Mouse (Mus musculus): ENCODE data around the gene Ggcx. TPM values are rescaled to one million over a fixed set of nuclear protein-coding genes. Genes with fewer than 3 reads are reported as not detected.

Ggcx gene
- polyA plus RNA-seq, 1 experiment = 46.2 TPM

DNA sequence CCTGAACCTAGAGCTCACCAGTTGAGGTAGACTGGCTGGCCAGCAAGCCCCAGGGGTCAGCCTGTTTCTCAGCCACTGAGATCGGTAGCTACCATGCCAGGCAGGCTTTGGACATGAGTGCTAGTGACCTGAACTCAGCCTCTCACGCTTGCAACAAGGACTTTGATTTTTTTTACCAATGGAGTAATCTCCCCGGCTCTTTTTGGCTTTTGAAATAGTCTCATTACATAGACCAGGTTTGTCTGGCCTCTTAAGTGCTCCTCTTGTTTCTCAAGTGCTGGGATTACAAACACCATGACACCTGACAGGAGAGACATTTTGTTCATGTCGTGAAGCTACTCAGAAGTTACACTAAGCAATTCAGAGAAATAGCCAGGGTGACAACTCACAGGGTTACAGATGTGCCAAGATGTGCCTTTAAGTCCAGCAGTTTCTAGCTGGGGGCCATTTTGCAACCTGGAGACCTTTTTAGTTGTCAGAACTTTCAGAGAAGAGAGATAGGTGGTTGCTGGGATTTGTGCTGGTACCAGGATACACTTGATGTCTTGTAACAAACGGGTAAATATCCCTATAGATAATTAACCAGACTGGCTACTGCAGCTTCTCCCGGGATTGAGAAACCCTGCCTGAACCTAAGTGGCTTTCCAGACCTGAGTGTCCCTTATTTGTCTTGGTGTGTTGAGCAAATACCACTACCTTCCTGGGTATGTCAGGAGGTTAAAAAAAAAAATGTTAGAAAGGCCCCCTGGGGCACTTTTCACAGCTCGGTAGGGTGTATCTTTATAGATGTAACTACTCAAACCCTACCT, 2.1 kb downstream of the Ggcx start:
- no peak overlapping the region for H3K4me3 ChIP-seq (replicated peaks; ENCODE audit: extremely low read depth, low read depth, low read length)
- TF ChIP-seq CTCF (IDR thresholded peaks at IDR 0.05; ENCODE audit: insufficient read depth, low read length) (no peak), POLR2A (IDR thresholded peaks at IDR 0.05; ENCODE audit: borderline replicate concordance, extremely low read depth, low read depth, low read length) (no peak)
- 64% methylated on average over 7 of the region's 7 CpGs for WGBS
- no peak for DNase-seq
- H3K4me1 ChIP-seq (ENCODE audit: control insufficient read depth, insufficient read depth, low read length) = 0 out of 2 replicates have a peak, but pooled peaks cover 3% of the 10 kb centered on the region

DNA sequence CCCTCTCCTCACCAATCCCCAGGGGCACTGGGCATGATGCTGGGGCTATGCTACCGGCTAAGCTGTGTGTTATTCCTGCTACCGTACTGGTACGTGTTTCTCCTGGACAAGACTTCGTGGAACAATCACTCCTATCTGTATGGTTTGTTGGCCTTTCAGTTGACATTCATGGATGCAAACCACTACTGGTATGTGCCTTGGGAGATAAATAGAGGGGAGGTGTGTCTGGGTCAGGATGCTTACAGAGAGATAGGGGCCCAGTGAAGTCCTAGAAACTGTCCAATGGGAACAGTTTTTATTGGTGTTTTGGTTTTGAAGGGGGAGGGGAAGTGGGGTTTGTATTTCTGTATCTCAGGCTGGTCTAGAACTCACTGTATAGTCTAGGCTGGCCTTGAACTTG, 4.2 kb downstream of the Ggcx start:
- no peak overlapping the region for H3K4me3 ChIP-seq (replicated peaks; ENCODE audit: extremely low read depth, low read depth, low read length)
- WGBS = 91% methylated on average over 4 of the region's 4 CpGs
- 0 out of 2 replicates have a peak, but pooled peaks cover 3% of the 10 kb centered on the region for H3K4me1 ChIP-seq (ENCODE audit: control insufficient read depth, insufficient read depth, low read length)
- TF ChIP-seq POLR2A (IDR thresholded peaks at IDR 0.05; ENCODE audit: borderline replicate concordance, extremely low read depth, low read depth, low read length) (no peak), CTCF (IDR thresholded peaks at IDR 0.05; ENCODE audit: insufficient read depth, low read length) (no peak)
- DNase-seq = no peak

- no peak for TF ChIP-seq CTCF (IDR thresholded peaks at IDR 0.05; ENCODE audit: insufficient read depth, low read length)
- TF ChIP-seq POLR2A (IDR thresholded peaks at IDR 0.05; ENCODE audit: borderline replicate concordance, extremely low read depth, low read depth, low read length) = no peak
- H3K4me3 ChIP-seq (replicated peaks; ENCODE audit: extremely low read depth, low read depth, low read length) = no peak overlapping the region
- DNase-seq = no peak
- 0 out of 2 replicates have a peak, but pooled peaks cover 3% of the 10 kb centered on the region for H3K4me1 ChIP-seq (ENCODE audit: control insufficient read depth, insufficient read depth, low read length)
- WGBS = 78% methylated on average over 1 of the region's 1 CpGs
Observed at GRCm38 (mm10) chr6:72419806-72420205, 5.7 kb downstream of the Ggcx start.

DNA sequence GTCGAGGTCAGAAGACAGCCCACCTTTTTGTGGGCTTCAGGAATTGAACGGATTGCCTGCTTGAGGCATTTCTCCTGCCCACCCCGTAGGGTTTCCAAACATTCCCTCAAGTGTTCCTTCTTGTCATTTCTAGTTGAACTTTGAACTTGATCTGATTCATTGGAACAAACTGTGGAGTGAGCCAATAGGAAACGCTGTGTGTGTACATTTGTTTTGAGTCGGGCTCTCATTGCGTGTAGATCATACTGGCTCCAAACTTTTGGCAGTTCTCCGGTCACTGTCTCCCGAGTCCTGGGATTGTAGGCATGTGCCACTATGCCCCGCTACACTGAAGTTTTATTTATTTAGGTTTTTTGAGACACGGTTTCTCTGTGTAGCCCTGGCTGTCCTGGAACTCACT, 6.8 kb downstream of the Ggcx start:
- no peak for DNase-seq
- TF ChIP-seq CTCF (IDR thresholded peaks at IDR 0.05; ENCODE audit: insufficient read depth, low read length) (no peak), POLR2A (IDR thresholded peaks at IDR 0.05; ENCODE audit: borderline replicate concordance, extremely low read depth, low read depth, low read length) (no peak)
- no peaks in the 10 kb centered on the region for H3K4me1 ChIP-seq (ENCODE audit: control insufficient read depth, insufficient read depth, low read length)

DNA sequence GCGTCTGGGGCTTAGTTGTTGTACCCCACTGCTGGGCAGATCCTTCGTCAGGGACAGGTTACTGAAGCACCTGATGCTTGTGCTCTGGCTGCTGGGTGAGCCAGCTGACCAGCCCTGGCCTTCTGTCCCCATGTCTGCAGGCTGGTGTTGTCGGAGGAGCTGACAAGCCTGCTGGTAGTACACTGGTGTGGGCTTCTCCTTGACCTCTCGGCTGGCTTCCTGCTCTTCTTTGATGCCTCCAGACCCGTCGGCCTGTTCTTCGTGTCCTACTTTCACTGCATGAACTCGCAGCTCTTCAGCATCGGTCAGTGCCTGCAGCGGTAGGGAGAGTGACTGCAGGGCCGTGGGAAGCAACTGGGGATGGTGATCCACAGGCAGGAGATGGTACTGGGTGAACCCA, 11.5 kb downstream of the Ggcx start:
- H3K4me1 ChIP-seq (ENCODE audit: control insufficient read depth, insufficient read depth, low read length) = no peaks in the 10 kb centered on the region
- TF ChIP-seq POLR2A (IDR thresholded peaks at IDR 0.05; ENCODE audit: borderline replicate concordance, extremely low read depth, low read depth, low read length) = no peak
- no peak for TF ChIP-seq CTCF (IDR thresholded peaks at IDR 0.05; ENCODE audit: insufficient read depth, low read length)
- H3K4me3 ChIP-seq (replicated peaks; ENCODE audit: extremely low read depth, low read depth, low read length) = no peak overlapping the region
- DNase-seq = no peak
- WGBS = 91% methylated on average over 11 of the region's 11 CpGs

More for the DNA sequence above, 6.8 kb downstream of the Ggcx start:
- H3K4me3 ChIP-seq (replicated peaks; ENCODE audit: extremely low read depth, low read depth, low read length) = no peak overlapping the region
- whole genome bisulfite sequencing = 82% methylated on average over 10 of the region's 10 CpGs

DNA sequence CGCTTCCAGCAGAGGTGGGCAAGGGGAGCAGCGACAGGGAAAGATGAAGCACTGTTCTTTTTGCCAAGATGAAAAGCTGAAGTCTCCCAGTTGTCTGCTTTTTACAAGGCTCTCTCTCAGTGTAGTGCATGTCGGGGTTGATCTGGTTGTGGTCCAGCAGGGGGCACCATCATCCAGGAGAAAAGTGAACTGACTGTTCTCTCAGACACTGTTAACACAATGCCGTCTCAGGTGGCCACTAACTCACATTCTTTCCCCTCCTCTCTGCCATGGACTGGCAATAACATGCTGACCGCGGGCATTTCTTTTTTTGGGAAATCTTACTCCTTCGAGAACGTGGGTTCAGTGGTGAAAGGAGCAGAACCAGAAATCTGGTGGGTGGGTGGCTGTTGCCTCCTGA, 13.9 kb downstream of the Ggcx start:
- peaks cover 2% of the 10 kb centered on the region; the same call in 1 of the 2 replicates for H3K4me1 ChIP-seq (ENCODE audit: control insufficient read depth, insufficient read depth, low read length)
- TF ChIP-seq CTCF (IDR thresholded peaks at IDR 0.05; ENCODE audit: insufficient read depth, low read length) (peak; percentile 90), POLR2A (IDR thresholded peaks at IDR 0.05; ENCODE audit: borderline replicate concordance, extremely low read depth, low read depth, low read length) (no peak; the same call in 1 of the 2 replicates)
- 31% methylated on average over 8 of the region's 8 CpGs for WGBS
- no peak overlapping the region for H3K4me3 ChIP-seq (replicated peaks; ENCODE audit: extremely low read depth, low read depth, low read length)
- DNase-seq = peak; percentile 77

GRCm38 (mm10) chr6:72429061-72429842, 15.1 kb downstream of the Ggcx start:
- no peak overlapping the region for H3K4me3 ChIP-seq (replicated peaks; ENCODE audit: extremely low read depth, low read depth, low read length)
- 80% methylated on average over 21 of the region's 21 CpGs for WGBS
- peaks cover 2% of the 10 kb centered on the region; the same call in 1 of the 2 replicates for H3K4me1 ChIP-seq (ENCODE audit: control insufficient read depth, insufficient read depth, low read length)
- TF ChIP-seq POLR2A (IDR thresholded peaks at IDR 0.05; ENCODE audit: borderline replicate concordance, extremely low read depth, low read depth, low read length) (no peak), CTCF (IDR thresholded peaks at IDR 0.05; ENCODE audit: insufficient read depth, low read length) (no peak)
- no peak for DNase-seq

GRCm38 (mm10) chr6:72430989-72431921, 17.1 kb downstream of the Ggcx start:
- no peak overlapping the region for H3K4me3 ChIP-seq (replicated peaks; ENCODE audit: extremely low read depth, low read depth, low read length)
- WGBS = 41% methylated on average over 5 of the region's 5 CpGs

More at GRCm38 (mm10) chr6:72430989-72431921, 17.1 kb downstream of the Ggcx start:
- DNase-seq = no peak
- TF ChIP-seq CTCF (IDR thresholded peaks at IDR 0.05; ENCODE audit: insufficient read depth, low read length) (no peak), POLR2A (IDR thresholded peaks at IDR 0.05; ENCODE audit: borderline replicate concordance, extremely low read depth, low read depth, low read length) (no peak)
- peaks cover 2% of the 10 kb centered on the region; the same call in 1 of the 2 replicates for H3K4me1 ChIP-seq (ENCODE audit: control insufficient read depth, insufficient read depth, low read length)

Measured in lung, adult 2 months (tissue).